Mouse (Mus musculus): Measurements from ENCODE around the gene Pde4d.

- TF ChIP-seq CTCF (IDR thresholded peaks at IDR 0.05; ENCODE audit: borderline replicate concordance, insufficient read depth, low read depth, low read length) (no peak), POLR2A (IDR thresholded peaks at IDR 0.05; ENCODE audit: borderline replicate concordance, insufficient read depth, low read length) (no peak)
Observed at GRCm38 (mm10) chr13:109669965-109670364, 1220.2 kb downstream of the Pde4d start.
